Mouse (Mus musculus) ES-Bruce4 (cell line): Measurements from ENCODE around the gene Hpd. TPM values are rescaled to one million over a fixed set of nuclear protein-coding genes. Genes with fewer than 3 reads are reported as not detected.

ENCODE experiments used
- H3K27ac ChIP-seq: 2 replicates; pipeline ENCODE4 v1.5.1; 2012; ENCODE audit warnings: low read length, inconsistent platforms; ENCODE audit not compliant: insufficient read depth
- H3K27me3 ChIP-seq: 2 replicates; pipeline ENCODE4 v1.6.1; 2012; ENCODE audit warnings: mild to moderate bottlenecking, low read length, inconsistent platforms; ENCODE audit not compliant: control insufficient read depth, poor library complexity, insufficient read depth, severe bottlenecking
- H3K36me3 ChIP-seq: 2 replicates; pipeline ENCODE4 v1.6.1; 2012; ENCODE audit warnings: inconsistent platforms, mild to moderate bottlenecking, low read length, moderate library complexity; ENCODE audit not compliant: control insufficient read depth, poor library complexity, insufficient read depth, severe bottlenecking
- H3K4me1 ChIP-seq: one replicate; pipeline ENCODE4 v1.8.1; 2011; ENCODE audit warnings: low read length; ENCODE audit not compliant: control insufficient read depth, insufficient read depth
- H3K4me3 ChIP-seq: 2 replicates; pipeline ENCODE4 v1.5.1; 2011; ENCODE audit warnings: low read depth, mild to moderate bottlenecking, low read length
- H3K9ac ChIP-seq: 2 replicates; pipeline ENCODE4 v1.6.1; 2012; ENCODE audit warnings: low read depth, mild to moderate bottlenecking, inconsistent platforms; ENCODE audit not compliant: poor library complexity, severe bottlenecking
- H3K9me3 ChIP-seq: replicated peaks from 2 replicates; pipeline ENCODE4 v1.6.1; 2012; ENCODE audit warnings: mild to moderate bottlenecking, low read length, inconsistent platforms; ENCODE audit not compliant: control insufficient read depth, poor library complexity, insufficient read depth, severe bottlenecking
- CTCF ChIP-seq: IDR thresholded peaks from one replicate; pipeline ENCODE4 v1.8.1; 2011; ENCODE audit warnings: low read depth, low read length
- EP300 ChIP-seq: IDR thresholded peaks from 2 replicates; pipeline ENCODE4 v1.6.1; 2011; ENCODE audit warnings: low read depth, low read length; ENCODE audit not compliant: insufficient read depth
- POLR2A ChIP-seq: IDR thresholded peaks from one replicate; pipeline ENCODE4 v1.8.1; 2011; ENCODE audit warnings: low read length; ENCODE audit not compliant: insufficient read depth
- polyA plus RNA-seq: library from polyadenylated mRNA; stranded (reverse); fragments of >200 nt; gene quantifications from 2 replicates; pipeline ENCODE4 v1.2.4, GENCODE M21; 2011; ENCODE audit warnings: low read depth; ENCODE audit not compliant: missing spikeins, insufficient read depth, insufficient read length

Gene Hpd
- polyA plus RNA-seq, 1 experiment = not detected

GRCm38 (mm10) chr5:123130814-123131148, 51.7 kb downstream of the Hpd start:
- Histone ChIP-seq H3K36me3 (no peaks in the 10 kb centered on the region), H3K27ac (no peak overlapping the region), H3K27me3 (no peaks in the 10 kb centered on the region), H3K4me1 (peaks cover 1% of the 10 kb centered on the region), H3K4me3 (no peak overlapping the region), H3K9me3 (no peaks in the 10 kb centered on the region), H3K9ac (no peak overlapping the region)
- TF ChIP-seq CTCF = no peak
- no peak for TF ChIP-seq EP300
- TF ChIP-seq POLR2A = no peak

- Histone ChIP-seq H3K36me3 (no peaks in the 10 kb centered on the region), H3K9me3 (no peaks in the 10 kb centered on the region), H3K4me1 (peaks cover 1% of the 10 kb centered on the region), H3K27ac (no peak overlapping the region), H3K27me3 (no peaks in the 10 kb centered on the region), H3K4me3 (no peak overlapping the region), H3K9ac (no peak overlapping the region)
- no peak for TF ChIP-seq POLR2A
- TF ChIP-seq CTCF = no peak
- TF ChIP-seq EP300 = no peak
These were observed 52.3 kb downstream of the Hpd start for GRCm38 (mm10) chr5:123130030-123130813.

- Histone ChIP-seq H3K9me3 (no peaks in the 10 kb centered on the region), H3K36me3 (no peaks in the 10 kb centered on the region)
These were observed 53.3 kb downstream of the Hpd start for GRCm38 (mm10) chr5:123129170-123129757.

GRCm38 (mm10) chr5:123128426-123129169, 53.9 kb downstream of the Hpd start:
- no peak for TF ChIP-seq CTCF
- no peak for TF ChIP-seq EP300
- no peak for TF ChIP-seq POLR2A
- Histone ChIP-seq H3K27me3 (no peaks in the 10 kb centered on the region), H3K4me1 (no peaks in the 10 kb centered on the region), H3K27ac (no peak overlapping the region), H3K4me3 (no peak overlapping the region), H3K36me3 (no peaks in the 10 kb centered on the region), H3K9me3 (no peaks in the 10 kb centered on the region), H3K9ac (no peak overlapping the region)

More at GRCm38 (mm10) chr5:123129170-123129757, 53.3 kb downstream of the Hpd start:
- Histone ChIP-seq H3K9ac (no peak overlapping the region), H3K27ac (no peak overlapping the region), H3K4me1 (no peaks in the 10 kb centered on the region), H3K4me3 (no peak overlapping the region), H3K27me3 (no peaks in the 10 kb centered on the region)
- no peak for TF ChIP-seq EP300
- no peak for TF ChIP-seq POLR2A
- TF ChIP-seq CTCF = no peak

- no peak overlapping the region for H3K9ac ChIP-seq
- H3K27me3 ChIP-seq = no peaks in the 10 kb centered on the region
- no peaks in the 10 kb centered on the region for H3K9me3 ChIP-seq
- TF ChIP-seq EP300 (no peak), CTCF (no peak), POLR2A (no peak)
- H3K4me3 ChIP-seq = no peak overlapping the region
- no peak overlapping the region for H3K27ac ChIP-seq
- no peaks in the 10 kb centered on the region for H3K4me1 ChIP-seq
- no peaks in the 10 kb centered on the region for H3K36me3 ChIP-seq
These were observed 55.5 kb downstream of the Hpd start for GRCm38 (mm10) chr5:123127031-123127430.
